Comparison of ENCODE assay signal across 9 mouse cellular contexts in the genomic region with DNA sequence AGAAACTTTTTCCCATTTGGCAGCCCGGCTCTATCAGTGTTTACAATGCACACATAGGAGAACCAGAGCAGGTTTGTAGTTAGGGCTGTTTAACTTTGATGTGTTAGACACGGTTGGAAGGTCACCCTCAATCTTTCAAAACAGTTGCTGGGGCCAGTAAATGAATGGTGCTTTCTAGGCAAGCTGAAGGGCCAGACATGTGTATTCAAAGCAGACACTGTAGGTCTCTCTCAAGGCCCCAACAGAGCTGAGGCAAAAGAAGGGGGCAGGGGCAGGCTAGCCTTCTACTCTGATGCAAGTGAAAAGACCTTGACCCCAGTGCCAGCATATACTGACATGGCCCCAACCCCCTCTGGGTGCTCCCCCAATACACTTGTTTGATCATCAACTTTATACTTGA. TPM values are rescaled to one million over a fixed set of nuclear protein-coding genes. Genes with fewer than 3 reads are reported as not detected.
DNase-seq lines count a peak whose midpoint lies in the region; ATAC-seq lines count a peak whose summit lies in the region.
"Had no signal": no experiment of that assay in that cellular context is flagged by ENCODE, and none has a peak within 500 bp of the region (broad histone marks: within the 10 kb centered on the region; RNA-seq: fewer than 3 reads in every experiment).

No protein-coding gene starts in this region.

- peak overlapping the region; percentile 92 for H3K4me2 ChIP-seq in embryonic facial prominence, embryonic 12.5 days (replicated peaks)
- H3K4me2 ChIP-seq in liver, embryonic 11.5 days = peak overlapping the region; percentile 97

- H3K36me3 ChIP-seq in embryonic facial prominence, embryonic 12.5 days = no peaks in the 10 kb centered on the region
- no peaks in the 10 kb centered on the region for H3K36me3 ChIP-seq in liver, embryonic 11.5 days (ENCODE audit: control insufficient read depth, insufficient read depth, low read length)

- WGBS in embryonic facial prominence, embryonic 12.5 days = 3% methylated on average over 2 of the region's 2 CpGs
- 23% methylated on average over 2 of the region's 2 CpGs for WGBS in liver, embryonic 11.5 days

- H3K9me3 ChIP-seq in embryonic facial prominence, embryonic 12.5 days = no peaks in the 10 kb centered on the region
- no peaks in the 10 kb centered on the region for H3K9me3 ChIP-seq in liver, embryonic 11.5 days (ENCODE audit: control insufficient read depth, low read length)

- no peak overlapping the region for H3K4me3 ChIP-seq in embryonic facial prominence, embryonic 12.5 days
- H3K4me3 ChIP-seq in liver, embryonic 11.5 days (ENCODE audit: low read depth, low read length) = peak overlapping the region; percentile 89; the same call in 1 of the 2 replicates

- peak; percentile 52 for DNase-seq in kidney, adult 9 months
- DNase-seq in kidney, postnatal 4 days = no peak
- DNase-seq in ES-CJ7 (ENCODE audit: low read depth, low spot score) = peak; percentile 42
- DNase-seq in liver, embryonic 11.5 days (ENCODE audit: low spot score) = no peak
- DNase-seq in frontal cortex, adult 2 months (ENCODE audit: extremely low spot score in 1 of 2, low spot score in 1 of 2) = no peak
- DNase-seq in cerebellum, postnatal 4 days (ENCODE audit: low spot score in 2 of 2) = no peak
- DNase-seq: lung, postnatal 10 days; right cerebral cortex, postnatal 14 days had no signal

- H3K27me3 ChIP-seq in embryonic facial prominence, embryonic 12.5 days = peaks cover 14% of the 10 kb centered on the region
- no peaks in the 10 kb centered on the region for H3K27me3 ChIP-seq in liver, embryonic 11.5 days (replicated peaks; ENCODE audit: control insufficient read depth, insufficient read depth, low read length)

- H3K27ac ChIP-seq in embryonic facial prominence, embryonic 12.5 days = no peak overlapping the region
- H3K27ac ChIP-seq in liver, embryonic 11.5 days (ENCODE audit: low read depth, low read length) = no peak overlapping the region

- no peak for ATAC-seq in embryonic facial prominence, embryonic 12.5 days (ENCODE audit: insufficient number of reproducible peaks, insufficient read depth, low FRiP score, low TSS enrichment)
- no peak for ATAC-seq in liver, embryonic 11.5 days (replicated peaks; ENCODE audit: low FRiP score)

- no peak overlapping the region for H3K9ac ChIP-seq in embryonic facial prominence, embryonic 12.5 days
- no peak overlapping the region for H3K9ac ChIP-seq in liver, embryonic 11.5 days (ENCODE audit: low read depth, low read length)

- H3K4me1 ChIP-seq in embryonic facial prominence, embryonic 12.5 days = peaks cover 10% of the 10 kb centered on the region
- peaks cover 27% of the 10 kb centered on the region for H3K4me1 ChIP-seq in liver, embryonic 11.5 days (replicated peaks; ENCODE audit: control insufficient read depth, insufficient read depth, low read length)

RNA-seq across cellular contexts. Expression of gene Taok3, which starts 1.7 kb away (rescaled TPM):
- 12.1 and 14.7 TPM in 2 replicates for polyA plus RNA-seq in embryonic facial prominence, embryonic 12.5 days (2016; fragmentation: Nextera tagmentation; extraction: Ambion mirVana)
- 69.3 and 73.6 TPM in 2 replicates for polyA plus RNA-seq in liver, embryonic 11.5 days (2014; fragmentation: Nextera tagmentation; extraction: Ambion mirVana)
- polyA plus RNA-seq in frontal cortex, adult 2 months (2012; rRNA removed) = 43.8 and 48.2 TPM in 2 replicates

RNA-seq across cellular contexts. Expression of gene Suds3, which starts 5.7 kb away (rescaled TPM):
- 108 and 113 TPM in 2 replicates for polyA plus RNA-seq in embryonic facial prominence, embryonic 12.5 days (2016; fragmentation: Nextera tagmentation; extraction: Ambion mirVana)
- 37.8 and 41.9 TPM in 2 replicates for polyA plus RNA-seq in liver, embryonic 11.5 days (2014; fragmentation: Nextera tagmentation; extraction: Ambion mirVana)
- polyA plus RNA-seq in frontal cortex, adult 2 months (2012; rRNA removed) = 122 and 124 TPM in 2 replicates

Comparison
In these comparisons a context has a peak if more than half of its experiments do, and no peak if none do; other contexts are left out.
1. DNase-seq: peak in kidney, adult 9 months (single experiment) and ES-CJ7 (single experiment); none in kidney, postnatal 4 days (0 of 2), liver, embryonic 11.5 days (single experiment), frontal cortex, adult 2 months (0 of 2) and cerebellum, postnatal 4 days (0 of 2).